Mouse (Mus musculus) C2C12 (cell line): ENCODE measurements at regions not wholly inside any gene's neighbourhood (a gene's known extent, or its start where the extent isn't known, plus 50 kb on each side); places are given as distances from the start of the nearest gene placed in this dataset.

ENCODE experiments used
- H3K27me3 ChIP-seq: one replicate; pipeline ENCODE4 v1.6.1; 2011; ENCODE audit not compliant: control insufficient read depth, insufficient read depth, insufficient read length
- H3K36me3 ChIP-seq: one replicate; pipeline ENCODE4 v1.6.1; 2011; ENCODE audit not compliant: control insufficient read depth, insufficient read depth
- H3K4me3 ChIP-seq: one replicate; pipeline ENCODE4 v1.5.1; 2011; ENCODE audit warnings: mild to moderate bottlenecking, control low read depth; ENCODE audit not compliant: poor library complexity, insufficient read depth, severe bottlenecking
- H3K79me2 ChIP-seq: one replicate; pipeline ENCODE4 v1.6.1; 2011; ENCODE audit not compliant: control insufficient read depth, insufficient read depth
- H3K79me3 ChIP-seq: one replicate; pipeline ENCODE4 v1.6.1; 2011; ENCODE audit warnings: low read depth, control low read depth
- H3ac ChIP-seq: one replicate; pipeline ENCODE3; 2011; ENCODE audit warnings: low read depth; ENCODE audit not compliant: control insufficient read depth, insufficient read length
- CEBPB ChIP-seq: IDR thresholded peaks from one replicate; pipeline ENCODE4 v1.6.1; 2011; ENCODE audit warnings: low read depth, mild to moderate bottlenecking, control low read depth, moderate library complexity
- CTCF ChIP-seq: IDR thresholded peaks from one replicate; pipeline ENCODE4 v1.5.1; 2011; ENCODE audit not compliant: control insufficient read depth, insufficient read depth, insufficient read length
- FOSL1 ChIP-seq: IDR thresholded peaks from one replicate; pipeline ENCODE4 v1.8.0; 2011; ENCODE audit warnings: mild to moderate bottlenecking, low read length; ENCODE audit not compliant: poor library complexity, insufficient read depth, severe bottlenecking
- MAX ChIP-seq: IDR thresholded peaks from one replicate; pipeline ENCODE4 v1.6.1; 2011; ENCODE audit warnings: mild to moderate bottlenecking, control low read depth
- MYOD1 ChIP-seq: IDR thresholded peaks from one replicate; pipeline ENCODE4 v1.6.1; 2011; ENCODE audit warnings: low read depth; ENCODE audit not compliant: control insufficient read depth, insufficient read length
- MYOG ChIP-seq: IDR thresholded peaks from one replicate; pipeline ENCODE4 v1.6.1; 2011; ENCODE audit not compliant: control insufficient read depth, insufficient read length; ENCODE audit errors: extremely low read depth
- USF1 ChIP-seq: IDR thresholded peaks from one replicate; pipeline ENCODE4 v1.6.1; 2011; ENCODE audit warnings: low read depth, mild to moderate bottlenecking, control low read depth, moderate library complexity

GRCm38 (mm10) chr10:25064701-25065362 is 137.5 kb upstream of the Arg1 start:
- Histone ChIP-seq H3K79me2 (no peaks in the 10 kb centered on the region), H3K36me3 (no peaks in the 10 kb centered on the region), H3K27me3 (no peaks in the 10 kb centered on the region), H3ac (no peak overlapping the region), H3K79me3 (no peaks in the 10 kb centered on the region), H3K4me3 (no peak overlapping the region)
- TF ChIP-seq FOSL1 (no peak), CEBPB (no peak), MYOD1 (no peak), USF1 (no peak), MAX (no peak), CTCF (no peak), MYOG (no peak)

- no peak overlapping the region for H3K4me3 ChIP-seq
These were observed 134.2 kb upstream of the Arg1 start for GRCm38 (mm10) chr10:25061402-25062055.

GRCm38 (mm10) chr10:25058694-25059093 is 131.4 kb upstream of the Arg1 start:
- H3K4me3 ChIP-seq: no peak overlapping the region
- H3K79me2 ChIP-seq: no peaks in the 10 kb centered on the region
- no peak overlapping the region for H3ac ChIP-seq
- H3K79me3 ChIP-seq: no peaks in the 10 kb centered on the region
- H3K27me3 ChIP-seq: no peaks in the 10 kb centered on the region
- TF ChIP-seq MYOD1 (no peak), MYOG (no peak), USF1 (no peak), CEBPB (no peak), FOSL1 (no peak), CTCF (no peak), MAX (no peak)
- no peaks in the 10 kb centered on the region for H3K36me3 ChIP-seq

More at GRCm38 (mm10) chr10:25061402-25062055, 134.2 kb upstream of the Arg1 start:
- no peak overlapping the region for H3ac ChIP-seq
- H3K79me3 ChIP-seq: no peaks in the 10 kb centered on the region
- peak; percentile 21 for TF ChIP-seq MYOD1
- TF ChIP-seq MAX: no peak
- no peak for TF ChIP-seq CTCF
- TF ChIP-seq USF1: no peak
- no peak for TF ChIP-seq CEBPB
- no peak for TF ChIP-seq FOSL1
- no peak for TF ChIP-seq MYOG
- no peaks in the 10 kb centered on the region for H3K79me2 ChIP-seq
- H3K36me3 ChIP-seq: no peaks in the 10 kb centered on the region
- H3K27me3 ChIP-seq: no peaks in the 10 kb centered on the region

DNA sequence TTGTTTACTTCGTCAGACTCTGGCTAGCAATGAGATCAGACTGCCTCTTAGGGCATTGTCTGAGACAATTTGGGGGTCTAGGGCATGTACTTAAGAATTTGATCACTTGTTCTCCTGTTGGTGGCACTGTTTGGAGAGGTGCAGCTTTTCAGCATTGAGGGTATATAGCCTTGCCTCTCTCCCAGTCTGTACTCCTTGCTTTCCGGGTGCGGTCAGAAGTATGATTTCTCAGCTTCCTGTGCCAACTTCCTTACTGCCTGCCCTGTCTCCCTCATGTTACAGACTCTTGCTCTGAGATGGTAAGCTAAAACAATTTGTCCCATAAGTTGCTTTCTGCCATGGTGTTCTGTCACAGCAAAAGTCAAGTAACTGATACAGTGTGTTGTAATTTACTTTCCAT is 124.7 kb upstream of the Arg1 start:
- Histone ChIP-seq H3K79me3 (no peaks in the 10 kb centered on the region), H3K79me2 (no peaks in the 10 kb centered on the region), H3K36me3 (no peaks in the 10 kb centered on the region), H3K27me3 (no peaks in the 10 kb centered on the region), H3K4me3 (no peak overlapping the region), H3ac (no peak overlapping the region)
- no peak for TF ChIP-seq CTCF
- TF ChIP-seq CEBPB: no peak
- TF ChIP-seq MAX: no peak
- no peak for TF ChIP-seq MYOD1
- TF ChIP-seq USF1: no peak
- no peak for TF ChIP-seq FOSL1
- no peak for TF ChIP-seq MYOG

- Histone ChIP-seq H3K36me3 (no peaks in the 10 kb centered on the region), H3K79me2 (no peaks in the 10 kb centered on the region)
- TF ChIP-seq CTCF (no peak), USF1 (no peak), MYOG (no peak), CEBPB (no peak), FOSL1 (no peak), MAX (no peak)
These were observed 124.1 kb upstream of the Arg1 start for GRCm38 (mm10) chr10:25051368-25051874.

GRCm38 (mm10) chr10:25041221-25041620 is 113.9 kb upstream of the Arg1 start:
- no peak overlapping the region for H3ac ChIP-seq
- no peaks in the 10 kb centered on the region for H3K36me3 ChIP-seq
- H3K27me3 ChIP-seq: no peaks in the 10 kb centered on the region
- TF ChIP-seq MYOG: no peak
- no peak for TF ChIP-seq FOSL1
- no peak for TF ChIP-seq MYOD1
- no peak for TF ChIP-seq MAX
- no peak for TF ChIP-seq USF1
- TF ChIP-seq CEBPB: no peak
- TF ChIP-seq CTCF: no peak
- H3K4me3 ChIP-seq: no peak overlapping the region
- no peaks in the 10 kb centered on the region for H3K79me3 ChIP-seq
- H3K79me2 ChIP-seq: no peaks in the 10 kb centered on the region

More at GRCm38 (mm10) chr10:25051368-25051874, 124.1 kb upstream of the Arg1 start:
- H3ac ChIP-seq: no peak overlapping the region
- no peaks in the 10 kb centered on the region for H3K79me3 ChIP-seq
- no peaks in the 10 kb centered on the region for H3K27me3 ChIP-seq
- H3K4me3 ChIP-seq: no peak overlapping the region
